Mouse (Mus musculus): ENCODE data around the gene Cacng5. TPM values are rescaled to one million over a fixed set of nuclear protein-coding genes. Genes with fewer than 3 reads are reported as not detected.

Cacng5 gene
- total RNA-seq, 2 experiments from 2014 or later, result 2.0 to 2.5 TPM

GRCm38 (mm10) chr11:107887342-107887741, 27.5 kb downstream of the Cacng5 start:
- DNase-seq (ENCODE audit: low spot score in 2 of 2), result no peak

GRCm38 (mm10) chr11:107876840-107877239, 38.0 kb downstream of the Cacng5 start:
- DNase-seq (ENCODE audit: low spot score in 2 of 2), result no peak

- DNase-seq (ENCODE audit: low spot score in 2 of 2), result no peak
Observed at GRCm38 (mm10) chr11:107875861-107876494, 38.9 kb downstream of the Cacng5 start.

GRCm38 (mm10) chr11:107872743-107873142, 42.1 kb downstream of the Cacng5 start:
- no peak for DNase-seq (ENCODE audit: low spot score in 2 of 2)

GRCm38 (mm10) chr11:107867509-107867908, 47.3 kb downstream of the Cacng5 start:
- DNase-seq (ENCODE audit: low spot score in 2 of 2), result no peak

GRCm38 (mm10) chr11:107865128-107865527, 49.7 kb downstream of the Cacng5 start:
- DNase-seq (ENCODE audit: low spot score in 2 of 2), result peak; percentile 54 to 57

- DNase-seq (ENCODE audit: low spot score in 2 of 2), result peak; percentile 22 to 44
Observed at GRCm38 (mm10) chr11:107864024-107864423, 50.8 kb downstream of the Cacng5 start.

GRCm38 (mm10) chr11:107861738-107862137, 53.1 kb downstream of the Cacng5 start:
- DNase-seq (ENCODE audit: low spot score in 2 of 2), result no peak

GRCm38 (mm10) chr11:107859871-107860270, 55.0 kb downstream of the Cacng5 start:
- DNase-seq (ENCODE audit: low spot score in 2 of 2), result no peak

- no peak for DNase-seq (ENCODE audit: low spot score in 2 of 2)
Observed at GRCm38 (mm10) chr11:107859288-107859687, 55.6 kb downstream of the Cacng5 start.

- DNase-seq (ENCODE audit: low spot score in 2 of 2), result peak; percentile 6 to 13
Observed at GRCm38 (mm10) chr11:107853088-107853487, 61.8 kb downstream of the Cacng5 start.

- no peak for DNase-seq (ENCODE audit: low spot score in 2 of 2)
Observed at GRCm38 (mm10) chr11:107849621-107850020, 65.2 kb downstream of the Cacng5 start.

- no peak for DNase-seq (ENCODE audit: low spot score in 2 of 2)
Observed at GRCm38 (mm10) chr11:107844175-107844574, 70.7 kb downstream of the Cacng5 start.

- no peak for DNase-seq (ENCODE audit: low spot score in 2 of 2)
Observed at GRCm38 (mm10) chr11:107833351-107834040, 81.4 kb downstream of the Cacng5 start.

Other genes starting within 250 kb of the Cacng5 start
- 10 to 100 TPM in 1 of 2 experiments, 1 to 10 TPM in 1; 2.4 to 11.1 TPM for gene Cacng1, start 198.5 kb downstream of the Cacng5 start, total RNA-seq (2021)
- gene Cacng4, start 120.5 kb downstream of the Cacng5 start, total RNA-seq (2021), result 10 to 100 TPM in 1 of 2 experiments, 1 to 10 TPM in 1; 8.9 to 12.1 TPM

Data from adrenal gland, postnatal 4 days (tissue).